Mouse (Mus musculus) limb, embryonic 15.5 days (tissue): ENCODE results near the gene Gm10139. TPM values are rescaled to one million over a fixed set of nuclear protein-coding genes. Genes with fewer than 3 reads are reported as not detected.
"Not testable (repeated sequence)": the region's sequence is repeated elsewhere in the genome, so short reads cannot be mapped to it uniquely, and the experiment has no call there.

Experiments
- ATAC-seq: fragments of 200-750 bp; cut with Nextera tagmentation; 2 replicates; pipeline ENCODE4 v1.8.0; 2017; ENCODE audit warnings: low read depth, moderate TSS enrichment; ENCODE audit not compliant: insufficient number of reproducible peaks, low FRiP score, low TSS enrichment
- H3K27ac ChIP-seq: fragments of 300-500 bp; sonication (generic); 2 replicates; pipeline ENCODE4 v1.5.1; 2015; ENCODE audit warnings: moderate library complexity, mild to moderate bottlenecking, inconsistent platforms
- H3K27me3 ChIP-seq: fragments of 300-500 bp; sonication (generic); 2 replicates; pipeline ENCODE4 v1.6.1; 2015; ENCODE audit warnings: inconsistent platforms
- H3K36me3 ChIP-seq: fragments of 300-500 bp; sonication (generic); 2 replicates; pipeline ENCODE4 v1.6.1; 2015; ENCODE audit warnings: inconsistent platforms
- H3K4me1 ChIP-seq: fragments of 300-500 bp; sonication (generic); 2 replicates; pipeline ENCODE4 v1.6.1; 2015; ENCODE audit warnings: inconsistent platforms
- H3K4me2 ChIP-seq: fragments of 300-500 bp; sonication (generic); 2 replicates; pipeline ENCODE4 v1.6.1; 2015; ENCODE audit warnings: mild to moderate bottlenecking, inconsistent platforms
- H3K4me3 ChIP-seq: fragments of 300-500 bp; sonication (generic); 2 replicates; pipeline ENCODE4 v1.5.1; 2015; ENCODE audit warnings: mild to moderate bottlenecking, inconsistent platforms
- H3K9ac ChIP-seq: fragments of 300-500 bp; sonication (generic); 2 replicates; pipeline ENCODE4 v1.6.1; 2015; ENCODE audit warnings: inconsistent platforms
- H3K9me3 ChIP-seq: fragments of 300-500 bp; sonication (generic); 2 replicates; pipeline ENCODE4 v1.6.1; 2016; ENCODE audit warnings: inconsistent platforms
- WGBS: fragments of 180-500 bp; shearing (Covaris S2); methylation state at CpG from one replicate; pipeline ENCODE4 v1.1.7; 2015; 5-methylcytosine and 5-hydroxymethylcytosine counted together
- polyA plus RNA-seq: library from polyadenylated mRNA; unstranded; fragments of >200 nt; fragmentation: Nextera tagmentation; extraction: Ambion mirVana; gene quantifications from 2 replicates; pipeline ENCODE4 v1.2.1, GENCODE M21; 2015

Gm10139 gene
- polyA plus RNA-seq: not detected in 2 replicates

DNA sequence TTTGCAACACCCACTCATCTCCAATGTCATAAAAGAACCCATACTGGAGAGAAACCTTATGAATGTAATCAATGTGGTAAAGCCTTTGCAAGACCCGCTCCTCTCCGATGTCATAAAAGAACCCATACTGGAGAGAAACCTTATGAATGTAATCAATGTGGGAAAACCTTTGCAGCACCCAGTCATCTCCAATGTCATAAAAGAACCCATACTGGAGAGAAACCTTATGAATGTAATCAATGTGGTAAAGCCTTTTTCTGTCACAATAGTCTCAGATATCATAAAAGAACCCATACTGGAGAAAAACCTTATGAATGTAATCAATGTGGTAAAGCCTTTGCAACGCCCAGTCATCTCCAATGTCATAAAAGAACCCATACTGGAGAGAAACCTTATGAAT is at the start of gene Gm10139:
Gene Gm10139, plus strand, starts transcription at position 301 of the 400 bp plus-strand sequence.
- 68% methylated on average over 1 of the region's 3 CpGs for WGBS
- not testable (repeated sequence) for H3K4me1 ChIP-seq, H3K4me2 ChIP-seq, H3K9ac ChIP-seq, H3K27ac ChIP-seq, H3K9me3 ChIP-seq, H3K4me3 ChIP-seq, ATAC-seq, H3K27me3 ChIP-seq, H3K36me3 ChIP-seq

DNA sequence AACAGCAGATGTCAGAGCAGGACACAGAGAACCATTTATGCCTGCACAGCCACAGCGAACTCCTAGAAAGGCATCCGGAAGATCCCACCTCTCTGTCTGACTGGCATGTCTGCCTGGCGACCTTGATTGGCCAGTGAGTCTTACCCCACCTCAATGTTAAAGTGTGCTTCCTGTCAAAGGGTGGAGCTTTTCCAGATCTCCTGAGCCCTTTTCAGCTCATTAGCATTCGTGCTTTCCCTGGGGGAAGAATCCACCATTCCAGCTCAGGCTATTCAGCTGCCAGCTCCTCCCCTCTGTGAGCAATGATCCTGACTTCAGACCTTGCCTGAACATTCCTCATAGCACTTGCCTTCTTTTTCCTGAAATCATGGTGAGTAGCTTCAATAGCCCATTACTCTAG is 45.2 kb downstream of the Gm10139 start:
- not testable (repeated sequence) for H3K27ac ChIP-seq, H3K4me3 ChIP-seq, H3K27me3 ChIP-seq, H3K4me2 ChIP-seq, H3K36me3 ChIP-seq, ATAC-seq, H3K9ac ChIP-seq, H3K4me1 ChIP-seq, H3K9me3 ChIP-seq
- 81% methylated on average over 4 of the region's 4 CpGs for WGBS

Other genes with a start within 250 kb of the Gm10139 start
- gene Zfp369, start 233.9 kb upstream of the Gm10139 start, polyA plus RNA-seq: 11.3 and 12.4 TPM in 2 replicates